Mouse (Mus musculus) Muller cell, postnatal 12 days (primary cell): ENCODE data around the gene Cnr2.

Experiments used
- DNase-seq: peaks from one replicate; pipeline ENCODE4 v3.0.0-alpha.2; 2015; ENCODE audit errors: inconsistent ontology term

The Cnr2 gene

GRCm38 (mm10) chr4:135895071-135895571 lies at the start of gene Cnr2:
Gene Cnr2, plus strand, starts transcription at chr4:135895394.
- DNase-seq: no peak

- no peak for DNase-seq
These were observed 47.6 kb upstream of the Cnr2 start for GRCm38 (mm10) chr4:135847581-135847980.

DNA sequence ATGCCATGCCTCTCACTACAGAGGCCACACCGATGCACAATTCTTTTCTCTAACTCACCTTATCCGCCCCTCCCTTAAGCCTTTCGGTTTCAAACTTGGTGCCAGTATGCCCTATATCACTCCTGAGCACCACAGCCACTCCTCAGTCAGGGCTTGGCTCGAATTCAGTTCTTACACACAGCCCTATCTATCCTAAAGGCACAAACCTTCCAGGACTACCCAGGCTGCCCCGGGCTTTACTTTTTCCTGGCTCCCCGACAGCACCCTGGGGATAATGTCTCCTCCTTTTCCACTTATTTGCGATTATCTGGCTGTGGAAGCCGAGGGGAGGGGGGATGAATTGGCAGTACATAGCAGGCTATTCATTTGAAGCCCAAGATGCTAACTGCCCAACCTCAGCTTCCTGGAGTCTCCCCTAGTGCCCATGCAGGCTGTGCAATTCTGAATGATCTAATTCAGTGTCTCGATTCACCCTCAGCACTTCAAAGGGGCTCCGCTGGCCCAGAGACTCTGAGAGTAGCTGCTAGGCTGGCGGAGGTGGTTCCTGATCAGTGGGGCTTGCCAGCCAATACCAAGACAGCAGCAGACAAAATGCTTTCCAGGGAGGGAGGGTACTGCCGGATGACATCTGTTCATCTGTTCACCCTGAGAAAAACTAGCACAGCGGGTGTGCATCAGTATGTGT lies 44.6 kb upstream of the Cnr2 start:
- DNase-seq: peak; percentile 92

- no peak for DNase-seq
These were observed 43.3 kb upstream of the Cnr2 start for GRCm38 (mm10) chr4:135851942-135852341.

DNA sequence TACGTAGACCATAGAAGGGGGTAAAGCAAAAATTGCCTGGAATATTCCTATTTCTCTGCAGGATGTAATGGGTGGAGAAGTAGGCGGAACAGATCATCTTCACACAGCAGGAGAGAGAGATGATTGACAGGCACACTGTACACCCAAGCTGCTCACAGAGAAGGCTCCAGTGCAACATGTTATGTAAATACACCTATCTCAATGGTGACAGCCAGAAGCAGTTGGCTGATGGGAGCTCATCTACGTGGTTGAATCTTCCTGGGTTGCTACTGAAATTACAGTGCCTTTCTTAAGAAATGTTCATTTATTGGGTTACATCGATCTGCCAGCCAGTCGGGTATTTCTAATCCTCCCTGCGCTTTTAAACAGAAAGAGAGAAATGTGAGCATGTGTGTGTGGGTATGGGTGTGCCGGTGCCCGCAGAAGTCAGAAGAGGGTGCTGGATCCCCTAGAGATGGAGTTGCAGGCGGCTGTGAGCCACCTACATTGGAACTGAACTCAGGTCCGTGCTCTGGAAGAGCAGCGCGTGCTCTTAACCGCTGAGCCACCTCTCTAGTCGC lies 41.1 kb upstream of the Cnr2 start:
- no peak for DNase-seq

GRCm38 (mm10) chr4:135854630-135855029 lies 40.6 kb upstream of the Cnr2 start:
- DNase-seq: no peak

DNA sequence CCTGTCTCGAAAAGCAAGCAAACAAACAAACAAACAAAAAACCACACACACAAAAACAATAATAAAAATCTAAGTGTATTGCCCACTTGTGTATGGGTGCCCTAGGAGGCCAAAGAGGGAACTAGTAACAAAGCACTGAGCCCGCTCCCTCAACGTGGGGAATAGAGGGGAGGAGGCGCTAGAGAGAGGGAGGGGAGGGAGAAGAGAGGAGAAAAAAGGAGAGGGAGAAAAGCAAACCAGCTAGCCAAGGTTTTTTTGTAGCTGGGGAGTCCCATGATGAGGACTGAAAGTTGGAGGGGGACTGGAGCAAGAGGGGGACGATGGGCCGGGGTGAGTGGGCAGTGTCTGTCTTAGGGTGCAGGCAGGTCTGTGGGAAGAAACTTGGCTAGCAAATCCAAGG lies 40.1 kb upstream of the Cnr2 start:
- DNase-seq: no peak

GRCm38 (mm10) chr4:135855536-135856222 lies 39.5 kb upstream of the Cnr2 start, which contains the start of gene Srsf10:
Gene Srsf10, plus strand, starts transcription at chr4:135855747.
- peak; percentile 99 for DNase-seq

- DNase-seq: peak; percentile 85
These were observed 38.7 kb upstream of the Cnr2 start for GRCm38 (mm10) chr4:135856223-135857091.

GRCm38 (mm10) chr4:135857597-135858186 lies 37.5 kb upstream of the Cnr2 start:
- no peak for DNase-seq

DNA sequence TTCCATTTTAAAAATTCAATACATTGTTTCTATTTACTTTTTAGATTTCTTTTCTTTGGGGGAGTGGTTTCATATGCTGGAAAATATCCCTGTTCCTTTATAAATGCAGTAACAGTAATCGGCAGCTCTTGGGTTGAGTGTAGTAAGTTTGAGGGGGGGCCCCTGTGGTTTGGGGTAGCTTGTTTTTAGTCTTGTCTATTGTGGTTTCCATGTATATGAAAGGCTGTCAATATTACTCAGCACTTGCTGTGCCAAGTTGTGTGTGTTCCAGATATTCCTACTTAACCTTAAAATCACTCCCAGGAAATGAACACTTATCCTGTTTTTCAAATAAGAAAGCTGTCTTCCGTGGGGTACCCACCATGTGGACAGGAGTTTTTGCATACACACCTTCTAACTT lies 26.2 kb upstream of the Cnr2 start:
- DNase-seq: no peak

DNA sequence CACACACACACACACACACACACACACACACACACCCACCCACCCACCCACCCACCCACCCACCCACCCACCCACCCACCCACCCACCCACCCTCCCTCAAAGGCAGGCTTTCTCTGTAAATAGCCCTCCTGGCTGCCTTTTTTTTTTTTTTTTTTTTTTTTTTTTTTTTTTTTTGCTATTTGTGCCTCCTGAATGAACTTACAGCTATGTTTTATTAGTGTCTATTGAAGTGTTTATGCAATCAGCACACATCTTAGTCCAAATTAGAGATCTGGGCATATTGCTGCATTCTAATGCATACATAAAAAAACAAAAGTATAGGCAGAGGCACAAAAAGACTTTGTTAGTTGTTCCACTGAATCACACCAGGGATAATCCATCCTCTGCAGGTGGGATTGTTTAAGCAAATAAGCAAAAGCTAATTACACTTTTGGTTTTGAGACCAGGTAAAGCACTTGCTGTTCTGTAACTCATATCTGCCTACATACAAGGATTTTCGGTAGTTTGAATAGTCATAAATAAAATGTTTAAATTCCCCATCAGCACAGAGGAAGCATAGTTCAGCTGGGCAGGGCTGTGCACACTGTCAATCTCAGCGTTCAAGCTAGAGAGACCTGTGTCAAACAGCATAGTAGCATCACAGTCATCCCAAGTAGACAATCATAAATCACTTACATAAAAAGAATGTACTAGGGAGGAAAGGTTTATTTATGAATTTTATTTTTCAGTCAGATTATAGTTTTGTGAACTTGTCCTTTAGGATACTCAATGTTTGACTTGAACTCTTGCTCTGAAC lies 24.8 kb upstream of the Cnr2 start:
- no peak for DNase-seq

GRCm38 (mm10) chr4:135872015-135872414 lies 23.2 kb upstream of the Cnr2 start:
- no peak for DNase-seq

- peak; percentile 52 for DNase-seq
These were observed 22.4 kb upstream of the Cnr2 start for GRCm38 (mm10) chr4:135872589-135873391.

DNA sequence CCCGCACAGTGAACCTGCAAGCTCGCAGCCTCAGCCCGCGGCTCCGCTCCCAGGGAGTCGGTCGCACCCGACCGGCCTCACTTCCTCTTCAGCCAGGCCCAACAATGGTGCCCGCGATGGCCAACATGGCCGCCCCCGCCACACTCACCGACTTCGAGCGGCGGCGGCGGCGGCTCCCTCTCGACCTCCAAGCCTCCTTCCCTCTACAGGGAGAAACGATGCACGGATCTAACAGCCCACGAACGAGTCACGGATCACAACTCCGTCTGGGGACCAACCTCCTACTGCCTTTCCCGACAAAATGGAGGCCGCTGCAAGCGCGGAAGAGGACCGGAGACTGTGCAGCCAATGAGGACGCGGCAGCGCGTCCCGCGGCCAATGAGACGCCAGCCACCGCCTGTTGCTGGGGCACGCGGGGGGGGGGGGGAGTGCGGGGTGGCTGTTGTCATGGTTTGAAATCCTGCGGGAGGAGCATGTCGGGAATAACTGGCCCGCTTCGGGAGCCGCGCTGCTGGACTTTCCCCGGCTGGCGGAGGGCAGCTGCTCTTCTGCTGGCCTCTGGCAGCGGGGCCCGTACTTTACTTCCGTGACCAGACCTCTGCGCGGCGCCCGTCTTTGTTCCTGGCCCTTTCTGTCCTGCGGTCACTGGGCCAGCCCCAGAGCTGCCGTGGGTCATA lies 21.5 kb upstream of the Cnr2 start, which contains the start of gene Pnrc2:
TSS of gene Pnrc2 (minus strand) at position 325 of the 677 bp plus-strand sequence.
- peak; percentile 97 for DNase-seq

GRCm38 (mm10) chr4:135874564-135875535 lies 20.3 kb upstream of the Cnr2 start:
- no peak for DNase-seq

DNA sequence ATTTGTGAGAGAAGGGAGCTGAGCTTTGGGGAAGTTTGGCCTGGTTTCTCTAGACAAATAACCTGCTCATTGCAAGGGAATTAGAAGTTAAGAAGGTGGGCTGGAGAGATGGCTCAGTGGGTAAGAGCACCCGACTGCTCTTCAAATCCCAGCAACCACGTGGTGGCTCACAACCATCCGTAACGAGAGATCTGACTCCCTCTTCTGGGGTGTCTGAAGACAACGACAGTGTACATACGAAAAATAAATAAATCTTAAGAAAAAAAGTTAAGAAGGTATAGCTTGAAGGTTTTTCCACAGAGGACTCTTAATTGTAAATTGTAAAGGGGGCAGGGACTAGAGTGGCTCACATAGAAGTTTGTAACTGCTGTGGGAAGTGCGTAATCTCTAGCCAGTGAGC lies 19.6 kb upstream of the Cnr2 start:
- no peak for DNase-seq
